Mouse (Mus musculus): ENCODE results near the gene Gm28372.
"Not testable (repeated sequence)": the region's sequence is repeated elsewhere in the genome, so short reads cannot be mapped to it uniquely, and the experiment has no call there.

The Gm28372 gene

DNA sequence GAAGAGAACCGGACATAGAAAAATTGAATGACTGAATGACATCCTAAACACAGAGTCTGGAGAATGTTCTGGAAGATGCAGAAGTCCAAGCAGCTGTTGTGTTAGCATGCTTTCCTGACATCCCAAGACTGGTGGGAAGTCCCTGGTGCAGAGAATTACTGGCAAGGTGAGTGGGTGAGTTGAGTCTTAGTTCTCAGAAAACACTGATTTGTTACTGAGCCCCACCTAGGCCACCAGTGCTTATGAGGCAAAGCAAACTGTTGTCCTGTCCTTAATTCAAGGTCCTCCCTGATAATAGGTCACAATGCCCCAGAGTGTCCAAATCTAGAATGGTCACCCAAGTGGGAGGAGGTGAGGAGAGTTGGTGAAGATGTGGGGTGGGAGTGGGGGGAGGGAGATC is at the start of gene Gm28372, which contains the start of gene 1700020A23Rik:
Gene Gm28372 (plus strand): TSS at position 301 of the 400 bp plus-strand sequence.
Gene 1700020A23Rik (plus strand): TSS at position 321 of the 400 bp plus-strand sequence.
- DNase-seq (ENCODE audit: extremely low read depth, insufficient read length, low spot score) = no peak

DNA sequence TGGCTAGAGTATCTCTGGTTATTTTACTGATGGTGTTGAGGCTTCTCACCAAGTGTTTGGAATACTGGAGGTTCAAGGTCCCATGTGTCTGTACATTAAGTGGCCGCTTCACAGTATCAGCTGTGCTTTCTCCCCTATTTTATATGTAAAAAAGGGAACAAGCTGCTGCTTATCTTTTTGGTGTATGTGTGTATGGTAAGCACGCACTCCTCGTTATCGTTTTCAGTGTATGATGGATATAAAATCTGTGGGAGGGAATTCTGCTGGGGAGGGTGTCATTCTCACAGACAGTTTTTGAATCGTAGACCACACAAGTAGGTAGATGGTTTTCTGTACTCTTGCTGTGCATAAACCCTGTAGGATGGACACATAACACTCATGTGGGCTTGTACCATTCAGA is 47.5 kb upstream of the Gm28372 start:
- DNase-seq (ENCODE audit: extremely low read depth, insufficient read length, low spot score) = no peak

DNA sequence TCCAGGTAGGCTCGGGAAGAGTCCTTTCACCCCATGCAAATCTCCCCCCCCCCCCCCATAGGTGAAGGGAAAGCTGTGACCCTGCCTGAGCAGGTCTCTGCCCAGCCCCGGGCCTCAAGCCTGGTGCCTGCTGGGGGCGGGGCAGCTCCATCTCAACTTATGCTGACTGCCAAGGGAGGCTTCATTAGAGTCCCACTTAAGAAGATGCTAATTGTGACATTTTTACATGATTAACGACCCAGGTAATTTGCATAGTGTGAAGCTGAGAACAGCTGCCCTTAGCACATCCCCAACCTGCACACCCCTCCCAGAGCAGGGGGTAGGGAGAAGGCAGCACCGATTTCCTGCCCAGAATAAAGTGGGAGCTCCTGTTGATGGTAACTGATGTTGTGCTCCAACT is 46.2 kb upstream of the Gm28372 start:
- no peak for DNase-seq (ENCODE audit: extremely low read depth, insufficient read length, low spot score)

DNA sequence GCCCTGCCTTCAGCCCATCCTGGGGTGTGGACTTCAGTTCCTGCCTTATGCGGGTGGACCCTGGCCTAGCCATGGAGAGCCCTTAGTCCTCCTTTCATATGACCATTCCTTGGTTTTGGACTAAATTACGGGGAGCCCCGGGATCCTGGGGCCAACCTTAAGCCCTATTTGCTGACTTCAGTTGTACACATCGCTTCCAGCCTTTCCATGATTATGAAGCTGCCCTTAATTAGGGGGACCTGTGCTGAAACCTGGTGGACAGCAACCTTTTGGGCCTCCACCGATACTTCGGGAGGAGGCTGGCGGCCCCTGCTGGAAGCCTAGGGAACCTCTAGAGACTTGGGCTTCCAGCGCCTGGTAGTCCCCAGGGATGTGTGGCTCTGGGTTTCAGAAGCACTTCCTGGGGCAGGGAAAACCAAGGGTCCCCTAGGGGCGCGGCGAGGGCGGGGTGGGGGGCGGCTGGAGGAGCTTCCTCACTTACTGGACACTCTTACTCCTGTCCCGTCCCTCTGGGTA is 42.5 kb upstream of the Gm28372 start:
- peak; percentile 41 for DNase-seq (ENCODE audit: extremely low read depth, insufficient read length, low spot score)

DNA sequence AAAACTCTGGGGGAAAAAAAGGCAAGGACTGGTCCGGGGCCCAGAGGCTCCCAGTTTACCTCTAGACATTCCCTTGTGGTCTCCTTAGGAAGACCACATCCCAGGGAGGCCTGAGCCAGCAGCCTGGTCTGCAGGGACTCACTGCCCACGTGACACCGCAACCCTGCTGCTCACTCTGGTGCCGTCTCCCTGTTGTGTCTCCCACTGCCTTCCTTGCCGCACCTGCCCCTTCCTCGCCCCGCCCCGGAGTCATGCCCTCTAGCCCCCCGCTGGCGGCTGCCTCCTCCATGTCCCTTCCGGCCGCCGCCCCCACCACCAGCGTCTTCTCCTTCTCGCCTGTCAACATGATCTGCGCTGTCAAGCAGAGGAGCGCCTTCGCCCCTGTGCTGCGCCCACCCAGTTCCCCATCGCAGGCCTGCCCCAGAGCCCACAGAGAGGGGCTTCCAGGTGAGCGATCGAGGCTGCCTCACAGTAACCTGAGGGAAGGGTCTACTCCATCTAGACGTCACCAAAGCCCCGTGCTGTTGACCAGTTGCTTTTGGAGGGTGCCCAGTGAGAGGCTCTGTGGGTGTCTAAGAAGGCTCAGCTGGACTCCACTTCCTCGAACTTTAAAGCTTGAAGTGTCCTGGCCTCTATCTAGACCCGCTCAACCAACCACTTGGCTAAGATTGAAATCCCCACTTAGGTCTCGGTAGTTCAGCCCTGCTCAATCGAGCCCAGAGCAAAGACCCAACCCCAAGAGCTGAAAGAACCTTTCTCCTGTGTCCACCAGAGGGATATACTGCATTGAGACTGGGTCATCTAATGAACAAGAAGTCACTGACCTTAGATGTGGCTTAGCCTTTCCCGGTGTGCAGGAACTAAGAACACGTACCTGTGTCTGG is 39.6 kb upstream of the Gm28372 start:
- DNase-seq (ENCODE audit: extremely low read depth, insufficient read length, low spot score) = no peak

DNA sequence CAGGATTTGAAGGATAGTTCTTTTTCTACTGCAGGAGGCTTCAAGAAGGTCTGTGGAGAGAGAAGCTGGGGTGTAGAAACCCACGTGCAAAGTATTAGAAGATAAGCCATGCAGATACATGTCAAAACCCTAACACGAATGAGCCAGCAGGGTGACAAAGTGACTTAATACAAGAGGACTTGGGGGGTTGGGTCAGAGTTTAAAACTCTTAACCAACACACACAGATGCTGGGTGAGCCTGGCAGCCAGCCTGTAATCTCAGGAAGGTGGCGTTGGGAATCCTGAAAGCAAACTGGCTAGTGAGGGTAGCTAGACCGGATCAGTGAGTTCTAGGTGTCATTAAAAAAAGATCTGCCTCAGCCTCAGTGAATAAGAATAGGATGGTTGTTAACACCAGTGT is 37.7 kb upstream of the Gm28372 start:
- no peak for DNase-seq (ENCODE audit: extremely low read depth, insufficient read length, low spot score)

DNA sequence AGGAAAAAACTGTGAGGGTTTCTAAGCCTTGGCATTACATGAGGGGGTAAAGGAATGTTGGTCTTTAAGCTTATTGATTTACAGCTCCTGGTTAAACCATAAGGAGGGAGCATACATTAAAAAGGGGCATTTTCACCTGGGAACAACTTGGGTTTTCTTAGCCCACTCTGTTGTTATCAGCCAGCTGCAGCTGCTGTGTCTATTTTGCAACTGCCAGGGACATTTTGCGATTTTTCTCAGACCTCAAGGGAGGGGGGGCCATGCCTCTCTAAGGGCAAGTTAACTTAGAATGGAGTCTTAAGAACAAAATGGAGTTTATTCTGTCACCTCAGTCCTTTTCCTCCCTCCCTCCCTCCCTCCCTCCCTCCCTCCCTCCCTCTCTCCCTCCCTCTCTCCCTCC is 32.0 kb upstream of the Gm28372 start:
- DNase-seq (ENCODE audit: extremely low read depth, insufficient read length, low spot score) = not testable (repeated sequence)

DNA sequence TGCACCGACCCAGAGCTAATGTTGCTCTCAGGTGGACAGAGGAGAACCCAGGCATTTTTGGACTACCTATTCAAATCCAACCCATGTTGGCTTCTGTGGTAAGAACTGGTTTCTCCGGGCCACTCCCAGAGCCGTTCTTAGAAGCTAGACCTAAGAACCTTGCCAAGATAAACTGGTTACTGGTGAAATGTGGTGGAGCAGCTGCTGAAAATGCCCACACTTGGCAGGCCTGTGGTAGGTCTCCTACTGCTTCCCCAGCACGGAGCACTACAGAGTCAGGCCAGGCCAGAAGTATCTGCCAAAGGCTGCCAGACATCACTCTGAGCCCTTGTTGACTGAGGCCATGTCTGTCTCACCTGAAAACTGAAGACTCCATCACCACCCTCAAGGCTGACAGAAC is 30.1 kb upstream of the Gm28372 start:
- DNase-seq (ENCODE audit: extremely low read depth, insufficient read length, low spot score) = peak; percentile 39

DNA sequence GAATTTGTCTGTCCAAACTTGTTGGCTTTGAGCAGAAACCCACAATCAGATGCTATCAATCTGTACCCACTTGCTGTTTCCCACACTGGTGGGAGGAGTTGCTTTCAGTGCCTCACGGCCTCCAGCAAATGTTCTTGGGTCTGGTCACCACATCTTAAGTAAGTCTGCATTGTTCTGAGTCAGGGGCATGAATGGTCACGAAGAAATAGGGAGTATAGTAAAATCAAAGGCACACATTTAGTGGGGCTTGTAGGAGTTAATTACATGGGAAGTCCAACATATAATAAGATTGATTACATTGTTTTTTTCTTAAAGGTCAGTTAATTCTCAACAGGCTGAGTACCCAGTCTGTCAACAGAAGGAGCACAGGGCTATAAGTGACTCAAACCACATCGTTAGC is 21.8 kb upstream of the Gm28372 start:
- no peak for DNase-seq (ENCODE audit: extremely low read depth, insufficient read length, low spot score)

DNA sequence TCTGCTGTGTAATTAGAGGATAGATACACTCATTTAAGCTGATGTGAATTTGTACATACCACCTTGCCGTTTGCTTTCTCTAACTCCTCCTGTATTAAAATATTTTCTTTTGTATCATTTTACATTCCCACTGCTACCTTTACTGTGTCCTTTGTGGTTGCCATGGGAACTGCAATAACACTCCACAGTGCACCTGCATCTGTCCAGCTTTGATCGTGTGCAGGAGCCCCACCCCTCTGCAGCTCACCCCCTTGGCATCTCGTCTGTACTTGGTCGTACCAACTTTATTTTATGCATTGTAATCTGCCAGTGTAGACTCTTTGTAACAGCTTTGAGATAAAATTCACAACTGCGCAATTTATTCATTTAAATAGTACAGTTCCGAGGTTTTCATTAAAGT is 21.1 kb upstream of the Gm28372 start:
- no peak for DNase-seq (ENCODE audit: extremely low read depth, insufficient read length, low spot score)

DNA sequence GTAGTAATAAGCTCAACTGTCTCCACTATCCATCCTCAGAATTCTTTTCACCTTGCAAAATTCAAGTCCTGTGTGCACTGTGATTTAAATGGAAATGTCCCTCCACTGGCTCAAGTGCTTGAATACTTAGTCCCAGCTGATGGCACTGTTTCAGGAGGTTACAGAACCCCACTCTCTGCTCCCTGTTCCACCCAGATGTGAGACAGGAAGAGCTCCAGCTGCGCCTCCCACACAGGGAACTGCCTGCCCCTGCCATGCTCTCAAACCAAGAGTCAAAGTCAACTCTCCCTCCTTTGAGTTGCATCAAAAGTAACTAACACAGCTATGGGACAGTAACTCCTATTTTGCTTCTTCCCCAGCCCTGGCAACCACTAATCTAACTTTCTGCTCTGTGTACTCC is 18.8 kb upstream of the Gm28372 start:
- DNase-seq (ENCODE audit: extremely low read depth, insufficient read length, low spot score) = no peak

DNA sequence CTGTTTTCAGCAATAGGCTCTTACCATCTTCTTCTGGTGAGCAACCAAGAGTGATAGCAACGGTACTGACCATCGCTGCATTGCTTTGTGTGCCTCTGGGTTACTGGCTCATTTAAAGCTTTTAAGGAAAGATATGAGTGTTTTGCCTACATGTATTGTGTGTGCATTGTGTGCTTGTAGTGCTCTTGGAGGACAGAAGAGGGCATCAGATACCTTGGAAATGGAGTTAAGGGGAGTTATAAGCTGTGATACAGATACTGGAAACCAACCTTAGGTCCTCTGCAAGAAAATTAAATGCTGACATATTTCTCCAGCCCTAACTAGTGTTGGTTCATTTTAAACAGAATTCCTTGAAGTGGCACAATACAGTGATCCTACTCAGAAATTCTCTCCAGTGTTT is 16.2 kb upstream of the Gm28372 start:
- DNase-seq (ENCODE audit: extremely low read depth, insufficient read length, low spot score) = no peak

DNA sequence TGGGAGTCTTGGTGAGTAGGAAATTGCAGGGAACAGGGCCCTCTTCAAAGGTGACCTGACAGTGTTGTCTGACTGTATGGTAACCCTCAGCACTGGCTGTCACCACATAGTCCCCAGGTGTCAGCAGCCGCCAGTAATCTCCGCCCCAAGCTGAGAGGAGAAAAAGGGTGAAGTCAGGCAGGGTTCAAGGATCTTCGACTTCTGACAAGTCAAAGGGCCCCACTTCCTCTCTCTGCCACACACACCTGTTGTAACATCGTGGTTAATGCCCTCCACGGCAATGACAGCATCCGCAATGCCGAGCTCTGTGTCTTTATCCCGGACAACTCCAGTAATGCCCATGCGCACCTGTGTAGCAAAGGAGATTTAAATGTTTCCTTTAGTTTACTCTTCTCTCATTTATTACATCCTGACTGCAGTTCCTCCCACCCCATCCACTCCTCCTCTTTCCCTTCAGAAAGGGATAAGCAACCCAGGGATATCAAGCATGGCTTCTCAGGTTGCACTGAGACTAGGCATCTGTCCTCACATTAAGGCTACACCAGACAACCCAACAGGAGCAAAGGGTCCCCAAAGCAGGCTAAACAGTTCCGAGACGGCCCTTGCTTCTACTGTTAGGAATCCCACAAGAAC is 13.9 kb upstream of the Gm28372 start:
- DNase-seq (ENCODE audit: extremely low read depth, insufficient read length, low spot score) = no peak

DNA sequence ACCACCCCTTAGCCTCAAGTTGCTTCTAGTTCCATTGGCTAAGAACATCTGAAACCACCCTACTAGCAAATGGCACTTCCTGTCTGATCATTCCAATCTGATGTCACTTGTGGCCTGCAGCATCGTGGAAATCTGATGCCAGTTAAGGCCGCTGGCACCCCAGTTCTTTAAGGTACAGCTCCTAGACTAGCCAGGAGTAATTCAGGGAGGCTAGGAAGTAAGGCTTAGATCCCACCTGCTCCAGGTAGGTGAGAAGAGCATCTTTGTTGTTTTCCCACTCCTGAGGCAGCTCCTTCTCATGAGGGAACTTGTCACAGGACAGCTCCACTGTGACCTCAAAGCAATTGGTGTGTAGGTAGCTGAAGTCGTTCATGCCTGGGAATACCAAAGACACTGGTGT is 12.2 kb upstream of the Gm28372 start:
- DNase-seq (ENCODE audit: extremely low read depth, insufficient read length, low spot score) = no peak

DNA sequence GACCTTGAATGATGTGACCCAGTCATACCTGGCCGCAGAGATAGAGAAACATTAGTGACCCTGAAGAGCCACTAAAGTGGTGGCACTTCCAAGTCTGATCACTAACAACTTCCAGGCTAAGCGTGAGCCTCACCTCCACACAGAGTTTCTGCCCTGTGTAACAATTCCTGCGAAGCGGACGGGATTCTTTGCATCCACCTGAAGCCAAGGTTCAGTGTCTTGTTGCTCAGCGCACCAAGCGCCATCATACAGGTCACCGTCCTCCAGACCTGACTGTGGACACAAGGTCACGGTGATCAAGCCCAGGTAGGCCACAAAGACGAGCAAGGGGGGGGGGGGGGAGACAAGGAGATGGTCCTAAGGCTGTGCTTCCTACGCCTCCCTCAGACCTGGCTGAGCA is 9.3 kb upstream of the Gm28372 start:
- no peak for DNase-seq (ENCODE audit: extremely low read depth, insufficient read length, low spot score)

DNA sequence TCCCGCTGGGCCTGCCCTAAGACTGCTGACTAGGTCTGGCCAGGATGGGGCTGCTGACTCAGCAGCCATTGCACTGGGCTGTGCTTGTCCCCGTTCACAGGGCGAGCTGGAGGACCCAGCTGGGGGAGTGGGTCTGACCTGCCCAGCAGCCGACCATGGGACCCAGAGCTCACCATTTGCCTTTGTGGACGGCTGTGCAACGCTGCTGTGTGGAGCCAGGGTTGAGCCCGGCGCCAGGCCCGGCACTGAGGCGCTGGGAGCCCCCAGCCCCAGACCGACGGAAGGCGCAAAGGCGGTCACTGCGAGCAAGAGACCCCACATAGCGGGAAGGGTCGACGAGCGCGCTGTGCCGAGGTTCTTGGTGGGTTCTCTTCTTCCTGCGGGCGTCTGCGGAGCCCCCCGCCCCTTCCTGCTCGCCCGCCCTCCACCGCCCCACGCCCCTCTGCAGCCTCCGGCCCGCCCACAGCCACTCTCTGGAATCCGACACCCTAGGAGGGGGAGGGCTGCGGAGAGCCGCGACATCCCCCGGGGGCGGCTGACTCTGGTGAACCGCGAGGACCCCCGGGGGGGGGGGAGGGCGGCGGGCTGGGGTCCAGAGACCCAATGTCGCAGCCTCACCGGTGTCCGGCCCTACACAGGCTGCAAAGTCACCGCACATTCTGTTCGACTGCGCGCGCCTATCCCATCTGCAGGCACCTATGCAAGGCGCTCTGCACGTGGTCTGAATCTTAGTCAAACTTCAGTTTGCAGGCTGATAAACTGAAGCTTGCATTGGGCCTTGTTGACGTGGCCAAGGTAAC is 7.7 kb upstream of the Gm28372 start, which contains the start of gene Cpxm1:
Gene Cpxm1 (minus strand): TSS at position 389 of the 800 bp plus-strand sequence.
- DNase-seq (ENCODE audit: extremely low read depth, insufficient read length, low spot score) = no peak

DNA sequence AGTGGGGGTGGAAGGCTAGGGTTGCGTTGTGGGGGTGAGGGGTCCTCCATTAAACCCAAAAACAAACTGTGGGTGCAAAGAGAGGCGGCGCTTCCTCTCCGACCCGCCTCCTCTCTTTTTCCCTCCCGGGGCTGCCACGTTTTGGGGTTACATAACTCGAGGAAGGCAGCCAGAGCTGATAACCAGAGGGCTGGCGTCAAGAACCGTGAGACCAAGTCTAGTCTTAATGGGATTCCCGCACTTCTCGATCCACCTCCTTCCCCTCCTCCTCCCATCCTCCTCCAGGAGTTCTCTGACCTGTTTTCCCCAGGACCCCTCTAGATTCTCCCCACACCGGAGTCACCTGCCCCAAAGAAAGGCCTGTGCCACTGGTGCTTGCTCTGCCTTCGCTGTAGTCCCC is 6.9 kb upstream of the Gm28372 start:
- no peak for DNase-seq (ENCODE audit: extremely low read depth, insufficient read length, low spot score)

DNA sequence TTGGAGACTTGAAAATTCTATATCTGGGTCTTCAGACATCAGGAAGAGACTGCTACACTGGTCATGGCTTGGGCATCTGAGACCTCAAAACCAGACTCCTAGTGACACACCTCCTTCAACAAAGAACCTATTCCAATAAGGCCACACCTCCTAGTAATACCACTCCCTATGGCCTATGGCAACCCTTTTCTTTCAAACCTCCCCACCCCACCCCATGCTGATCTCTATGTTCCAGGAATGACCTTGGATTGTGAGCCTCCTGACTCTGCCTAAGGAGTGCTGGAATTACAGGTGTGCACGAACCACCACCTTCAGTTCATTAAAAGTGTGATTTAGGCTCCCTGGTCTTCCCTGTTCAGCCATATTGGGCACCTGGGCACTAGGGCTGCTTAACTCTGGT is 5.0 kb upstream of the Gm28372 start:
- no peak for DNase-seq (ENCODE audit: extremely low read depth, insufficient read length, low spot score)

DNA sequence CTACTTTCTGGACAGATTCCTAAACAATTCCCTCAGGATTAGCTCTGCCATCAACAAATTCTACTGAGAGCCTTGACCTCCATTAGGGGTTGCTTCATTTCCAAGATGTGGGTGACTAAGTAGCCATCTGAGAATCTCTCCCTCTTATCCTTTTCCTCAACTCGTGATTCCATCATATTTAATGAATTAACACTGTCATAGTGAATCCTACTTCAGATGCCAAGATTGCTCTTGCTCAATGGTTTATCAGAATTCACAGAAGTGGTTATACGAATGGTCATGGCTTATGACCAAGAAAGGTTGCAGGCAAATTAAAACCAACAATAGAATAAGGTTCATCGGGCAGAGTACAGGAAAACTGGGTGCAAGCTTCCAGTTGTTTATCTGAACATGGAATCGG is 3.1 kb upstream of the Gm28372 start:
- no peak for DNase-seq (ENCODE audit: extremely low read depth, insufficient read length, low spot score)

DNA sequence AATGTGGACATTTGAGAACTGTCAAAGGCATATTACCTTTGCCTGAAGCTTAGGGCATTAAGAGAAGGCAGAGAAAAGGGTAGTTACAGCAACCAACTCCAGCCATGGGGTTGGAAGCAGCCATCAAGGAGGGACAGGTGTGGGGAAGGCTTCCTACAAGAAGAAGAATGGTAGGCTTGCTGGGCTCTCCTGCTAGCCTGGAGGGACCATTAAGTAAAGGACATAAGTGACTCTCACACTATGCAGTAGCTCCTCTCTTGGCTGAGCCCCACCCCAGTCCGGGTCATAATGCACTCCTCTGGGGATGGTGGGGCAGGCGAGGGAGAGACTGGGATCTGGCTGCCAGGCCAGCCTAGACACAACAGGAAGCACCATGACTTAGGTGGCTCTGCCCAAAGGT is 1.1 kb downstream of the Gm28372 start, which contains the start of gene Tmem239:
Gene Tmem239 (plus strand): TSS at position 301 of the 400 bp plus-strand sequence.
- no peak for DNase-seq (ENCODE audit: extremely low read depth, insufficient read length, low spot score)

DNA sequence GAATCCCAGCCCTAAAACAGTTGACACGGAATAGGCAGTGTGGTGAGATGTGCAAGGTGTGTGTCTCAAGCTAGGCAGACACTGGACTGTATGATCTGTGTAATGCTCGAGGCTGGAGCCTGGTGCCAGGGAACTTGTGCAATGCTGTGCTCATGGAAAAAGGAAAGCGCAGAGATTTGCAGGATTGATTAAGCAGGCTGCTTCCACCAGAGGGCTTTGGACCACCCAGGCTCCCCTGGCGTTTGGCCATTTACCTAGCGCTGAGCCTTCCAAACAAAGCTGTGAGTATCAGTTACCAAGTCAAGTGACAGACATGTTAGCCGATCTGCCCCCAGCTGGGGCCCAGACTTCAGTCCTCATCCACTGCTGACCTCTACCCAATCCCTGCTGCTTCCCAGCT is 3.2 kb downstream of the Gm28372 start:
- no peak for DNase-seq (ENCODE audit: extremely low read depth, insufficient read length, low spot score)
